ENCODE assay signal across 10 mouse cellular contexts in genomic region chr9:55544861-55545555, GRCm38 (mm10). TPM values are rescaled to one million over a fixed set of nuclear protein-coding genes. Genes with fewer than 3 reads are reported as not detected.
DNase-seq lines count a peak whose midpoint lies in the region; ATAC-seq and TF ChIP-seq lines count a peak whose summit lies in the region.
"Had no signal": no experiment of that assay in that cellular context is flagged by ENCODE, and none has a peak within 500 bp of the region (broad histone marks: within the 10 kb centered on the region; RNA-seq: fewer than 3 reads in every experiment).

No protein-coding gene starts in this region.

- TF ChIP-seq CTCF in kidney, adult 2 months (conservative IDR thresholded peaks at IDR 0.05; ENCODE audit: insufficient read depth, insufficient read length, low read depth, low read length) = no peak

- H3K27ac ChIP-seq in forebrain, embryonic 13.5 days = no peak overlapping the region
- no peak overlapping the region for H3K27ac ChIP-seq in kidney, adult 2 months (ENCODE audit: insufficient read depth, low read depth, low read length)
- H3K27ac ChIP-seq: liver, embryonic 14.5 days had no signal

- peaks cover 99% of the 10 kb centered on the region for H3K27me3 ChIP-seq in forebrain, embryonic 13.5 days
- H3K27me3 ChIP-seq in kidney, adult 2 months (replicated peaks; ENCODE audit: control insufficient read depth, insufficient read depth, low read length) = peaks cover 34% of the 10 kb centered on the region

- TF ChIP-seq POLR2A in kidney, adult 2 months (IDR thresholded peaks at IDR 0.05; ENCODE audit: low read depth, low read length) = no peak

- H3K4me1 ChIP-seq in forebrain, embryonic 13.5 days = peaks cover 52% of the 10 kb centered on the region
- 0 out of 2 replicates have a peak, but pooled peaks cover 3% of the 10 kb centered on the region for H3K4me1 ChIP-seq in kidney, adult 2 months (ENCODE audit: control insufficient read depth, insufficient read depth, low read length)

- H3K9me3 ChIP-seq in forebrain, embryonic 13.5 days (replicated peaks) = no peaks in the 10 kb centered on the region

- DNase-seq in adrenal gland, adult 18-20 months (ENCODE audit: low spot score in 2 of 2) = peak; percentile 19 to 32
- DNase-seq in adrenal gland, postnatal 10 days = no peak
- DNase-seq in right cerebral cortex, adult 2 months (ENCODE audit: low spot score in 2 of 2) = peak; percentile 18 to 28
- DNase-seq in right cerebral cortex, adult 18-20 months = no peak
- peak; percentile 58 for DNase-seq in kidney, adult 2 months
- peak; percentile 58 for DNase-seq in lung, postnatal 4 days
- no peak for DNase-seq in spleen, postnatal 14 days (ENCODE audit: low spot score in 2 of 2)

- WGBS in forebrain, embryonic 13.5 days = 2% methylated on average over 30 of the region's 30 CpGs
- WGBS in kidney, adult 2 months = 4% methylated on average over 30 of the region's 30 CpGs

- ATAC-seq in forebrain, embryonic 13.5 days = no peak

- no peaks in the 10 kb centered on the region for H3K36me3 ChIP-seq in forebrain, embryonic 13.5 days (ENCODE audit: poor library complexity, severe bottlenecking)
- H3K36me3 ChIP-seq in kidney, adult 2 months (ENCODE audit: control insufficient read depth, insufficient read depth, low read length) = no peaks in the 10 kb centered on the region

- H3K9ac ChIP-seq in forebrain, embryonic 13.5 days = no peak overlapping the region
- H3K9ac ChIP-seq: liver, embryonic 14.5 days had no signal

- 0 out of 2 replicates have a peak overlapping the region, but pooled peaks have one; percentile 4 for H3K4me2 ChIP-seq in forebrain, embryonic 13.5 days

- H3K4me3 ChIP-seq in forebrain, embryonic 13.5 days = no peak overlapping the region; the same call in 1 of the 2 replicates
- no peak overlapping the region for H3K4me3 ChIP-seq in kidney, adult 2 months (ENCODE audit: insufficient read depth, low read depth, low read length)

RNA-seq across cellular contexts. Expression of gene Isl2, which starts 6.5 kb away (rescaled TPM):
- not detected for total RNA-seq in adrenal gland, adult 18-20 months (2021)
- not detected for total RNA-seq in adrenal gland, postnatal 10 days (2021)
- 0.19 TPM in 1 of 2 replicates, not detected in the other for polyA plus RNA-seq in forebrain, embryonic 13.5 days (2015; fragmentation: Nextera tagmentation; extraction: Ambion mirVana)
- polyA plus RNA-seq in kidney, adult 2 months (2012; rRNA removed) = 0.05 TPM in 1 of 2 replicates, not detected in the other
- total RNA-seq: common myeloid progenitor, adult 5-6 weeks had no signal

RNA-seq across cellular contexts. Expression of gene Etfa, which starts 33.0 kb away (rescaled TPM):
- 100 to 1,000 TPM; 480 to 543 TPM for total RNA-seq in adrenal gland, adult 18-20 months (2021)
- total RNA-seq in adrenal gland, postnatal 10 days (2021) = 1,000 to 10,000 TPM; 1,213 to 1,256 TPM
- 119 and 129 TPM in 2 replicates for polyA plus RNA-seq in forebrain, embryonic 13.5 days (2015; fragmentation: Nextera tagmentation; extraction: Ambion mirVana)
- 157 and 192 TPM in 2 replicates for polyA plus RNA-seq in kidney, adult 2 months (2012; rRNA removed)

Comparison
In these comparisons a context has a peak if more than half of its experiments do, and no peak if none do; other contexts are left out.
1. DNase-seq: peak in adrenal gland, adult 18-20 months (2 of 2), right cerebral cortex, adult 2 months (2 of 2), kidney, adult 2 months (single experiment) and lung, postnatal 4 days (2 of 2); none in adrenal gland, postnatal 10 days (single experiment), right cerebral cortex, adult 18-20 months (single experiment) and spleen, postnatal 14 days (0 of 2).